Mouse (Mus musculus) ES-E14 (cell line): ENCODE measurements around the gene Macrod1. TPM values are rescaled to one million over a fixed set of nuclear protein-coding genes. Genes with fewer than 3 reads are reported as not detected.

Source experiments
- DNase-seq: peaks from one replicate; pipeline ENCODE4 v3.0.0-alpha.2; 2013; ENCODE audit warnings: low read depth, low spot score
- H3K27ac ChIP-seq: 2 replicates; pipeline ENCODE4 v1.5.1; 2012; ENCODE audit warnings: low read depth, mild to moderate bottlenecking, low read length, moderate library complexity, mixed read lengths; ENCODE audit not compliant: poor library complexity, insufficient read depth, severe bottlenecking
- H3K36me3 ChIP-seq: 2 replicates; pipeline ENCODE4 v1.6.1; 2012; ENCODE audit warnings: mild to moderate bottlenecking, low read length, moderate library complexity, mixed read lengths; ENCODE audit not compliant: control insufficient read depth, poor library complexity, insufficient read depth, severe bottlenecking
- H3K4me1 ChIP-seq, 2 experiments: fragments of 150-350 bp in 1 of 2; sonication (generic) in 1 of 2; 2 replicates each; pipeline ENCODE4 v1.6.1; 2012; ENCODE audit warnings: low read length in 2 of 2, mild to moderate bottlenecking in 1 of 2, mixed read lengths in 1 of 2; ENCODE audit not compliant: control insufficient read depth in 2 of 2, insufficient read depth in 2 of 2, poor library complexity in 1 of 2
- H3K4me3 ChIP-seq, 2 experiments: fragments of 150-350 bp in 1 of 2; sonication (generic) in 1 of 2; 2 replicates each; pipeline ENCODE4 v1.5.1; 2012; ENCODE audit warnings: low read length in 2 of 2, low read depth in 1 of 2, mild to moderate bottlenecking in 1 of 2, mixed read lengths in 1 of 2; ENCODE audit not compliant: insufficient read depth in 1 of 2, poor library complexity in 1 of 2, severe bottlenecking in 1 of 2
- H3K9ac ChIP-seq: 2 replicates; pipeline ENCODE4 v1.6.1; 2012; ENCODE audit warnings: low read depth, mild to moderate bottlenecking, low read length, mixed read lengths; ENCODE audit not compliant: poor library complexity, insufficient read depth, severe bottlenecking
- H3K9me3 ChIP-seq: fragments of 150-350 bp; sonication (generic); 2 replicates; pipeline ENCODE4 v1.6.1; 2012; ENCODE audit warnings: low read depth, mild to moderate bottlenecking, low read length; ENCODE audit not compliant: control insufficient read depth, insufficient read depth
- CHD2 ChIP-seq: IDR thresholded peaks from 2 replicates; pipeline ENCODE4 v1.6.1; 2014; ENCODE audit warnings: mild to moderate bottlenecking, low read depth, low read length, inconsistent platforms
- HCFC1 ChIP-seq: IDR thresholded peaks from 2 replicates; pipeline ENCODE4 v1.6.1; 2012; ENCODE audit warnings: low read length, inconsistent platforms, borderline replicate concordance; ENCODE audit not compliant: insufficient read depth
- MAFK ChIP-seq: IDR thresholded peaks from 2 replicates; pipeline ENCODE4 v1.6.1; 2014; ENCODE audit warnings: mild to moderate bottlenecking, low read depth, low read length, inconsistent platforms; ENCODE audit not compliant: insufficient read depth
- ZC3H11A ChIP-seq: IDR thresholded peaks from 2 replicates; pipeline ENCODE4 v1.6.1; 2012; ENCODE audit warnings: low read depth, mild to moderate bottlenecking, inconsistent platforms, low read length, borderline replicate concordance
- ZNF384 ChIP-seq: IDR thresholded peaks from 2 replicates; pipeline ENCODE4 v1.6.1; 2012; ENCODE audit warnings: low read depth, low read length, inconsistent platforms
- in situ Hi-C, 2 experiments: fragments of 600-800 bp; cut with MboI; formaldehyde crosslinking; loops; one replicate each; pipeline ENCODE4 v1.15.1; 2025; ENCODE audit warnings: low sequenced_read_pairs in 2 of 2, inconsistent platforms in 1 of 2; ENCODE audit not compliant: unreplicated experiment in 2 of 2
- total RNA-seq: library from RNA; depleted of rRNA; stranded (reverse); fragments of 300-350 nt; gene quantifications from 2 replicates; pipeline ENCODE4 v1.2.3, GENCODE M21; 2012

Gene Macrod1
- total RNA-seq, 1 experiment, result 1.4 TPM

DNA sequence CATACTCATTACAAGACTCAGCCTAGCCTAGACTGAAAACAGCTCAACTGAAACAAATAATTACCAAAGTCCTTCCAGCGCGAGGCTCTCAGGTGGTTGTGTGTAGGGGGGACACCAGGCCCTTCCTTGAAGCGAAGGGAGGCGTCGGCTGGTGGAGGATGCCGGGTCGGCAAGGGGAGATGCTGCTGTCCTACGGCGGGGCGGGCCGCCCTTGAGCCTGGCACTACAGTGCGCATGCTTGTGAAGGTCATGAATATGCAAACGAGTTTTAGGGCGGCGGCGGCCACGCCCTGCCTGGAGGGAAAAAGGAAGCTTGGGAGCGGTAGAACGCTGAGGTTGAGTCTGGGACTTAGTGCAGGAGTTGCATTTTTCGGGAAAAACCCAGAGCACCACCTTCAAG lies 87.2 kb downstream of the Macrod1 start:
- Histone ChIP-seq H3K27ac (no peak overlapping the region), H3K9ac (no peak overlapping the region), H3K9me3 (no peaks in the 10 kb centered on the region), H3K36me3 (no peaks in the 10 kb centered on the region), H3K4me1 (peaks cover 3 to 29% of the 10 kb centered on the region in 2 experiments; a peak in 2 of 4 replicates), H3K4me3 (peak overlapping the region; percentile 3 to 37; a peak in 2 of 4 replicates)
- TF ChIP-seq ZC3H11A, result no peak
- no peak for TF ChIP-seq MAFK
- TF ChIP-seq CHD2, result no peak
- in situ Hi-C loops, result no loop called here
- peak; percentile 84 for DNase-seq

DNA sequence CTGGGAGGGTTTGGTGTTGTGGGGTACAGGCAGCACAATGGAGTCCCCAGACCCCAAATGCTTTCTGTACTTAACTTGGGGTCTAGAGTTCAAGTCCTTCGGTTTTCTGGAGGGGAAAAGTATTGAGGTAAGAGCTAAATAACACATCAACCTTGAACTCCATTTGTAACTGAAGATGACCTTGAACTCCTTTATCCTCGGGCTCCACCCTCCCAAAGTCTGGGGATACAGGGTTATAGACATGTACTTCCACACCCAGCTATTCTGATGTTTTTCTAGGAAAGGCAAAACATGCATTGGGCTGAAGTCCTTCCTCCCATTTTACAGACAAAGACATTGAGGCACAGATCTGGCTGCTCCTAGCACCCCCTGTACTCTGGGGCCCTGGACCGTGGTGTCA lies 87.8 kb downstream of the Macrod1 start:
- Histone ChIP-seq H3K9me3 (no peaks in the 10 kb centered on the region), H3K27ac (no peak overlapping the region), H3K9ac (no peak overlapping the region), H3K36me3 (no peaks in the 10 kb centered on the region), H3K4me3 (no peak overlapping the region), H3K4me1 (peaks cover 3 to 29% of the 10 kb centered on the region in 2 experiments; a peak in 2 of 4 replicates)
- in situ Hi-C loops, result no loop called here
- TF ChIP-seq HCFC1 (no peak), ZC3H11A (no peak), MAFK (no peak), ZNF384 (no peak), CHD2 (no peak)
- no peak for DNase-seq

DNA sequence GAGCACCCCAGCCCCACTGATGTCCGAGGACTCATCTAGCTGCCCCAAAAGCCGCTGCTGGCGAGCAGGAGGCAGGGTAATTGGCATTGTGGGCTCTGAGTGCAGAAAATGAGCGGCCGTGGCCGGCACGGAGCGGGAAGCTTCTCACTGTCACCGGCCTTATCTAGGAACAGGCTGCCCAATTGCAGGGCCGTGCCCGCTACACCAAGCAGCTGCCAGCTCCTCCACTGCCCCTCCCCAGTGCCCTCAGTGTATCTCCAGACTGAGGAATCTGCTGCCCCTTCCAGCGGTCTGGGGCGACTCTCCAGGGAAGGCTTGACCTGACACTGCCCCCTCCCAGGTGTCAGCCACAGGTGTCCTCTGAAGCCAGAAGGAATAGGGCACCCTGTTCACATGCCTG lies 89.8 kb downstream of the Macrod1 start:
- TF ChIP-seq CHD2 (no peak), ZC3H11A (no peak), HCFC1 (no peak), ZNF384 (no peak), MAFK (no peak)
- H3K9me3 ChIP-seq, result no peaks in the 10 kb centered on the region
- in situ Hi-C loops, result no loop called here
- H3K9ac ChIP-seq, result no peak overlapping the region
- H3K36me3 ChIP-seq, result no peaks in the 10 kb centered on the region
- peaks cover 3 to 25% of the 10 kb centered on the region in 2 experiments; a peak in 2 of 4 replicates for H3K4me1 ChIP-seq
- no peak for DNase-seq
- no peak overlapping the region for H3K27ac ChIP-seq
- no peak overlapping the region for H3K4me3 ChIP-seq

DNA sequence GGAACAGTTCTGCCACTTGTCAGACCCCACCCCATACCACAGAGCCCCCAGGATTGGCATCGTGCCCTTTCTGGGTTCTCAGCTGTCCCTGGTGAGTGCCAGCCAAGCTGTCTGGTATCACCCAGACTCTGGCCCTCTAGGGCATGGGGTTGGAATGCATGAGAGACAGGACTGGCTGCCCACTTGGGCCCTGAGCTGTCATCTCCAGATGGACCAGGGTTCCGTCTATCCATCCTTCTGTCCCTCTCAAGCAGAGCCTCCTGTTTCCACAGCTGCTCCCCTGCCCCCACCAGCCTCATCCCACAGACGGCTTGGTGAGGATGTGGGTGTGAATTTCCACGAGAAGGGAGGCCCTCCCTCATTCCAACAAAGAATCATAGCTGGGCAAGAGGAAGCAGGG lies 91.5 kb downstream of the Macrod1 start:
- Histone ChIP-seq H3K9ac (no peak overlapping the region), H3K4me1 (peaks cover 3 to 16% of the 10 kb centered on the region in 2 experiments; a peak in 2 of 4 replicates), H3K27ac (no peak overlapping the region)

DNA sequence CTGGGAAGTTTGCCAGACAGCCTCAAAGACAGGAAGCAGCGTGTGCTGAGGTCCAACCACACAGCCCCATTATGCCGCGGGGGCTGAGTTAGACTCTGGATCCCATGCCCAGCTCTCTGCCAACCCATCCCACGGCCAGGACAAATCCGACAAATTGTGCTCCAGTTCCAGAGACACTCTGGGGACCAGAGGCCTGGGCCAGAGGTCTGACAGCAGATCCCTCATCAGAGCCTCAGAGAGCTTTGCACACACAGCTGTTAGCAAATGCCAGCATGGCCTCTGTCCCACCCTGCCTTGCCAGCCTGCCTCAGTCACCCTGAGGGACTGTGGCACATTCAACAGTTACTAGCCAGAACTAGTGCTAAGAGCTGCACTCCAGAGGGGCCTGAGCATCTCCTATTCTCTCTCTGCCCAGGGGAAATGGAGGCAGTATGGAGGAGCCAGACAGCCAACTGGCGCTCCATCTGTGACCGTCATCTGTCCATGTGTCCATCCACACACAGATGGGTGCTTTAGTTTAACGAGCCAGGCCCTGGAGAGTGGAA lies 92.0 kb downstream of the Macrod1 start:
- Histone ChIP-seq H3K36me3 (no peaks in the 10 kb centered on the region), H3K27ac (no peak overlapping the region), H3K4me3 (no peak overlapping the region), H3K4me1 (peaks cover 3 to 12% of the 10 kb centered on the region in 2 experiments; a peak in 2 of 4 replicates), H3K9ac (no peak overlapping the region), H3K9me3 (no peaks in the 10 kb centered on the region)
- in situ Hi-C loops, result no loop called here
- TF ChIP-seq MAFK (no peak), CHD2 (no peak), ZC3H11A (no peak), ZNF384 (no peak), HCFC1 (no peak)
- no peak for DNase-seq

More for the DNA sequence above, 91.5 kb downstream of the Macrod1 start:
- no peaks in the 10 kb centered on the region for H3K36me3 ChIP-seq
- TF ChIP-seq MAFK (no peak), ZC3H11A (no peak), HCFC1 (no peak), ZNF384 (no peak), CHD2 (no peak)
- no peak for DNase-seq
- H3K9me3 ChIP-seq, result no peaks in the 10 kb centered on the region
- no peak overlapping the region for H3K4me3 ChIP-seq
- in situ Hi-C loops, result no loop called here
